Mouse (Mus musculus) T-helper 1 cell (primary cell): ENCODE measurements at regions not wholly inside any gene's neighbourhood (a gene's known extent, or its start where the extent isn't known, plus 50 kb on each side); places are given as distances from the start of the nearest gene placed in this dataset.

Experiments used
- in situ Hi-C: fragments of 300-600 bp; cut with MboI, MseI; formaldehyde crosslinking; loops from one replicate; pipeline ENCODE4 v1.15.1; 2025; ENCODE audit warnings: high pct_unique_total_duplicates

DNA sequence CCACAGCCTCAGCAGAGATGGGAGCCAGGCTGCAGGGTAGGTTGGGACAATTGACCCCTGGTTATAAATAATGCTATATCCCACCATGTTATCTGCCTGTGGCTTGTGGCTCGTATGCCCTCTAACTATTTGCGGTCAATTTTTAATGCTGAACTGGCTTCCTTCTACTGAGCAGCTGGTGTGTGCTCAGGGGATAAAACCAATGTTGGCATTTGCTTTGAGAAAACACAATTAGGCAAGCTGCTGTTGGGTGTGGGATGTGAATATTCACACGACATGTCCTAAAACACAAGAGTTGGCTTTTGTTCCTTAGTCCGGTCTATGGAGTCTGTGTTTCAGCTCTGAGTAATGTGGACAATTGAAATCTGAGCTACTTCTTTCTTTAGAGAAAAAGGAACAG lies 123.6 kb upstream of the Npvf start:
- in situ Hi-C loops, result no loop called here

DNA sequence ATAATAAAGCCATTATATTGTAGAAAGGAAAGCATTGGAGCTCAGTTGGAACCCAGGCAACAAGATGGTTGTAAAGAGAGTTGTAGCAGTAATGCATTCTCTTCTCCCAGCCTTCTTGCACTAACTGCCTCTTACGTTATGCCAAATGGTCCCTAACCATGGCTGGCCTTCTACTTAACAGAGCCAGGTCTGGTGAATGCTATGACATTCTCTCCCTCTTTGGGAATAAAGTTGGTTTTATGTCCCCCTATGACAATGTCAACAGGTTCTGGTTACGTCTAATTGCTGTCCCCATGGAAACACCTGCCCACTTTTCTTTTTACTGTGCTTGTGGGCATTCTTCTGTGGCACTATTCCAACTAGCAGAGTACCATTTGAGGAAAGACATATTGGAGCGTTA lies 126.4 kb upstream of the Npvf start:
- in situ Hi-C loops, result no loop called here

DNA sequence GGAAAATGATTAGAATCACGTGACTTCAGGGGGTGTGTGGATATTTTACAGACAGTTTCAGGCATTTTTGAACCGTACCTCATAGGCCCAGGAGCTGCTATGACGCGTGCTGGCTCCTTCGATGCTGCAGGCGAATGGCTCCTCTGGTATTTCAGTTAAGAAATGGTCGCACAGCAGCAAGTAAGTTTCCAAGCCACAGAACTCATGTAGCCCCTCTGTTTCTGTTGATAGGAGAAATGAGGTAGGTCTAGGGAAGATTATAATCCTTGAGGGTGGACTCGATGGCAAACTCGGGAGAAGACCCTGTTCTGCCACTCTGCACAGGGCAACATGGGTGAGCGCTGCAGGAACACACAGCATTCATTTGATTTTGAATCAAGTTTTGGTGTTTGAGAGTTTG lies 127.0 kb upstream of the Npvf start:
- in situ Hi-C loops, result no loop called here

DNA sequence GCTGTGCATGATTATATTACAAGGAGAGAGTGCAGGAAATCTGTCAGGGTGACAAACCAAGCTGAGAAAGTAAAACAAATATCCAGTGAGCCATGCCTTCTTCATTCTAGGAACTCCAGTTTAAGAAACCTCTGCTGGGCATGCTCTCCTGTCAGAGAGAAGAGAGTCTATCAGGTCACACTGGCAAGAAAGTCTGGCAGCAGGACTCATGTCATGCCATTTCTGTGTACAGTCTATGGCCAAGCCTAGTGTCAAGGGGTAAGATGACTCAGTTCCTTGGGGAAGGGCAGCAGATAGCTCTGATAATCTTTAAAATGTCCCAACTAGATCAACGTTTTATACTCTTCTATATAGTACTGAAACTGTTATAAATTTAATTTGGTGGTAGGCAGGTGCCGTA lies 128.0 kb upstream of the Npvf start:
- in situ Hi-C loops, result no loop called here

DNA sequence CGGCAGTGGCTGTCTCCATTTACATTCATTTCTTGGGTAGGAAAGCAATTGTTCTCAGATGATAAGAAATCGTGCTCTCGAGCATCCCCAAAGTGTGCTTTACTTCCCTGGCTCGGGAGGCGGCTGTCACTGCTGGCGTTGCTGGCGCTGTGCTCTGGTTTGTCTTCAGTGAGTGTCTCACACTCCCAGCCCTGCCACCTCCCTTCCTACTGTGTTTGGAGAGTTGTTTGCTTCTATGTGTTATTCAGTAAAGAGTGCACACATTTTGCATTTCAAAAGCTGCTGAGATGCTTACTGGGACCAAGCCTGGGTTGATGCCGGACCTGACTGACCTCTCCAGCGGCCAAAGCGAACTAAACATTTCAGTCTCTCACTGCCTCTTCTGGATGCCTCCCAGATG lies 129.3 kb upstream of the Npvf start:
- in situ Hi-C loops, result no loop called here

DNA sequence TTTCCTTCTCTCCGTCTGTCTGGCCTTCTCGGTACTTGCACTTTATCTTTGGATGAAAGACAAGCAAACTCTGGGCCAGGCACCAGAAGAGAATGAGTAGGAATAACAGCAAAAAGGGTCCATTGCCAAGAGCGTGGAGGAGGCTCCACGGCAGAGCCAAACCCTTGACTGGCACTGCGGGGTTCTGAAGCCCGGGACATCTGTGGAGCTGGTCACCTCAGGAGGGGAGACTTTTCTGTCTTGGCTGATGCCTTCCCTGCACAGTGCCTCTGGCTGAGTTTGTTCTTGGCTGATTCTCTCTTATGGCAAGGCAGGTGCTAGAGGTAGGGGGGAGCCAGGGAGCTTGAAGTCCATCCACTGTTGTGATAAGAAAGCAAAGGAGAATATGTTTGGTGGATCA lies 130.1 kb upstream of the Npvf start:
- in situ Hi-C loops, result no loop called here

DNA sequence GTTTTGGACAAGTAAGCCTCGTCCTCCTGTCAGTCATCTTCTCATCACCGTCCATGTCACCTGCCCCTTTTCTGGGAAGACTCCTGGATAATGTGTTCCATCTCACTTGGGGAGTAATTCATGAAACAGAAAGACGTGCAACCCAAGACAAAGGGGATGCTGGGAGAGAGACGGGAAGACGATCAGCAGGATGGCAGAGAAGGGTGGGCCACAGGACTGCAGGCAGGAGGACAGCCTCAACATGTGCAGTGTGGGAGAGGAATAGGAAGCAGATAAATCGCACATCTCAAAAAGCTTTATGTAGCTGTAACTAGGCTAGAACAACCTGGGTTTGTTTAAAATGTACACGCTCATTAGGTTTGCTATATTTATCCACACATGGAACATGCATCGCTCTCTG lies 133.4 kb upstream of the Npvf start:
- in situ Hi-C loops, result no loop called here

DNA sequence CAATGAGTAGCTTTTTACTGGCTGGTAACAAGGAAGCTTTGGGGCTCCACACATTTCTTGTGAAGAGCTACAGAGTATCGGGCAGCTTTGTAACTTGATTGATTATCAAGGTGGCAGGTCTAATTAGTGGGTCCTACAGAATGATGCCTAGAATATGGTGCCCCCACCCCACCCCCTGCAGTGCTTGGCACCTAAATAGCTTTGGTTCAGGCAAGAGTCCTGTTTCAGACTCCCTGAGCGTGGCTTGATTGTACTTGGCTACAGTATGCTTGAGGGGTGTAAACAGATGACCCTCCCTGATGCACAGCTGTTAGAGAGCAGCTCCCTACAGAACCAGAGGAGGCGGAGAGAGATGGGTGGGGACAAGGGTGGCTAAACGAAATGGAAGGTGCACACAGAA lies 145.7 kb upstream of the Npvf start:
- in situ Hi-C loops, result no loop called here

DNA sequence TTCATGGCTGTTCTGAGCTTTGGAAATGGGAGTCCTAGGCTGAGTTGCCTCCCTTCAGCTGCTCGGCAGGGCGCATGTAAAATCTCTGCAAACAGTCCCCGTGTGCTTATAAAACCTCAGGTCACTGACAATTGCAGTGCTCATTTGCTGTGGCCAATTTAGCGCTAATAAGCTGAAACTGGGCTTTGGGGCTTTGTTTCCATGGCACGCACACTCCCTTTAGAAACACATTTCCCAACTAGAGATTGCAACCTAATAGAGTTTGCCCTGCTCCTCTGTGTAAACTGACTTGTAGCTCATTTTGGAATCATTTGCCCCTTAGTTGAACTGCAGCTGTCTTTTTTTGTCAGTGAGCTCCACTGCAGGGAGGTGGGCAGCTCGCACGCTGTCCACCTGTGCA lies 148.7 kb upstream of the Npvf start:
- in situ Hi-C loops, result no loop called here

DNA sequence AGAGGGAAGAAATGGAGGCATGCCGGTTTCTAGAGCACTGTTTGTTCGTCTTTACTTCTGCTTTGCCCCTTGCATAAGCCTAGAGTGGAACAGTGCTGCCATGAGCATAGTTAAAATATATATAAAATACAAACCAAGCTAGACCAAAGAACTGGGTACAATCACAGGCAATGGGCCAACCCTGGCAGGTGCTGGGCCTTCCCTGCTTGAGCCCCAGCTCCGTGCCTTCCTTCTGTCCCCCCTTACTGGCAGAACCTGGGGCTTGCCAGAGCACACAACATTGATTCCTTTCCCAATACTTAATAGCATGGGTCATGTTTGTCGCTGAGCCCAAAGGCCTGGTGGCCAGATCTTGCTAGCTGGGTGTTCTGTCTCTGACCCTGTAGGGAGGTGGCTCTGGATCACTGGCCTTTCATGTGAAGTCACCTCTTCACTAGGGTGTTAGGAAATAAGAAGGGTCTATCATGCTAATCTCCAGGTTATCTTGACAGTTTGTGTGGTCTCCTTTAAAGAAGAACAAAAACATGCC lies 150.3 kb upstream of the Npvf start:
- in situ Hi-C loops, result loop anchor here (5.0 kb wide), 1 partner anchor 127 kb away; no protein-coding TSS in a partner anchor

DNA sequence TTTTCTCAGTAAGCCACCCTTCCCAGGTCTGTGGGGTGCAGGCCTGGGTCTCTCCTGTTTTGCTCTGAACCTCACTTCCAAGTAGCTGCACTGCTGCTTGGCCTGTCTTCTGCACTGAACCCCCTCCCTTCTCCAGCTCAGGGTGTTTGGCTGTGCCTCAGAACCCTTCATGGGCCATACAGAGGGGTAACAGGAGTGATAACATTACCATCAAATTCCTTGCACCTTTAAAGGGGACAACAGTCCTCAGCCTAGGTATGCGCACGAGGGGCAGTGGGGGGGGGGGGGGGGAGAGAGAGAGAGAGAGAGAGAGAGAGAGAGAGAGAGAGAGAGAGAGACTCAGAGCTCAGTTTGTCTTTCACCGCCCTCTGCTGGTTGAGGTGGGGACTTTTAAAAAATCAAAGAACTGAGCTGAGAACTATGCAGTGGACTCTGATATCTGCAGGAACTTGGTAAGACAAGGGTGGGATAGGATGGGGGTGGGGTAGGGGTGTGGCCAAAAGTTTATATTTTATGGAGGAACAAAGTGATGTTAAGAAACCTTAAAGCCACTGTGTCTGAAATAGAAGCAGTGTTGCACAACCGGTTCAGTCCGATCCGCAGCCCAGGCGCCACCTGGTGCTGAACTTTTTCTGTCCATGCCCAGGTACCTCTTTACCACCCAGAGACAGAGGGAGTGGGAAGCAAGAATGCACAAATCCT lies 152.3 kb upstream of the Npvf start:
- in situ Hi-C loops, result loop anchor here (5.0 kb wide), 1 partner anchor 129 kb away; no protein-coding TSS in a partner anchor

DNA sequence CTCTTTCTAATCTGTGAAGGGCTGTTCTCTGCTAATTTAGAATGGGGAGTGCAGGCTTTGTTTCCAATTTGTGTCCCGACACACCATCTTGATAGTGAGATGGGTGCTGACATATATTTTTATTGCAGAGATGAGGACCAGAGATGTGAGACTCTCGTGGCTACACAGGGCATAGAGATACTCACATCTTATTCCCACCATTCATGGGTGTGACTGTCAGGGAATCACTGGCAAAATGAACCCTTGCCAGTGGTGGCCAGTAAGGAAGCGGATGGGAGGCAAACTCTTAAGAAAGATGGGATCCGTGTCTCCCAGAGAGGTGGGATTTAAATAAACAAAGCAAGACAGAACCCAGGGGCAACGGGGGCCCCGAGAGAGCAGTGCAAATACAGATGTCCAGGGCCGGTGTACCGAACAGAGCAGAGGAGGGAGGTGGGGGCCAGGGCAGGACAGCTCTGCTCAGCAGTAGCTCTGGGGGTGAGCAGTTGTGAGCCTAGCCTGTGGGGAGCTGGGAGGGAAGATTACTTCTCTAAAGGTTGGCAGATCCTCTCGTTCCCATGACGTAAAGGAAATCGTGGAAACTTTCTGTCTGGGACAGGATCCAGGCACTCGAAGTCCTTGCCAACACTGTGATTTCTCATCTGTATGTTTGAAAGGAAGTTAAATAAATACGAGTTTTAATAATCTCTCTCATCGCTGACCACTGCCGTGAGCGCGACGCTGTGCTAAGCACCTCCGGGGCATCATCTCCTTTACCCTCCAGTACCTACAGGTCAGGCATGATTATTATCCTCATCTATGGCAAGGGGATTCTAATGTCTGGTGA lies 153.2 kb upstream of the Npvf start:
- in situ Hi-C loops, result loop anchor here (5.0 kb wide), 1 partner anchor 130 kb away; no protein-coding TSS in a partner anchor

DNA sequence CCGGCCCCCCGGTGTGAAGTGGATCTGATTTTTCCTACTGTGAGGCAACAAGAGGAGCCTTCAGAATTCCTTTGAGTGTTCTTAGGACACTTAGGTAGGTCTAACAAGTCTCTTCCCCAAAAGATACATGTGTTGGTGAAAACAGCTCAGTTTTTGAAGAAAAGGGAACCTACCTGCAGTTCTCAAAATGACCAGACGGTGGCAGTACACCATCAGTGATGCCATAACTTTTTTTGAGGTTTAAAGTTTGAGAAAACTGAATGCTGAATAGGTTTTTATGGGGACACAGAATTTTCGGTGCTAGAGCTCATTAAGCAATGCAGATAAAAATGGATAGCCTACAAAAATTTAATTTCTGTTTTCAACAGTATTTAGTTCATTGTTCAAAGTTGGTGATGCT lies 153.9 kb upstream of the Npvf start:
- in situ Hi-C loops, result loop anchor here (5.0 kb wide), 1 partner anchor 131 kb away; no protein-coding TSS in a partner anchor

DNA sequence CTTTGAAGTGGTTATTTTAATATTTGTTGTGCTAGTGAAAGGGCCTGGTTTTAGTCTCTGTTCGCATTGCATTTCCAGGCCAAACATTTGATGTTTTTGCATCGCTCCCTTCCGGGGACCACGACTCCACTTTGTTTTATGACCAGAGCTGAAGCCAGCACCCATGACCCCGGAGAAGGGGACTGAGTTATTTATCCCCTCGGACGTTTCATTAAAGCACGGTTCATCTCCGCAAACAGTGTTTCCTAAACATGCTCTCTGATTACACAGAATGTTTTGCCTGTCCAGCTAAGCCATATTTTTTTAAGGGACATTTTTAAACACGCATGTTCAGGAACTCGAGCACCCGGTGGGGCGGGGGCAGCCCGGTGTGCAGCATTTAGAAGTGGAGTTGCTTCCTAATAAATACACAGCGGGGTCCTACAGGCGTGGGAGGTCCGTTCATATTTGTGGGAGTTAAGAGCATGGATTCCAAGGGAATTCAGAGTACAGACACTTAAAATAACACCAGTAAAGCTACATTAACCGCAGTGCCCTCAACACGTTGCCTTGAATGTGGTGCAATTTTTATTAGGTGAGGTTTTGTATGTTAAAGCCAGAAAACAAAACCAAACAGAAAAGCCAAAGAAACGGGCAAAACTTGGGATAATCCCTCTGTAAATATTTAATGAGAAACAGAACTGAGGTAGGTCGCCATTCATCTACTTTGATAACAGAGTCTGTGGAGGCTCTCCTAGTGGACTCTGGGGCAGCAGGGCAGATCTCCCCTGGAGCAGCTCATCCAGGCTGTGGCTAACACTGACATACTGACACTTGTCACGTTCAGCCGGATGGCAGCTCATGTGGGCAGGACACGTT lies 154.8 kb upstream of the Npvf start:
- in situ Hi-C loops, result loop anchor here (5.0 kb wide), 1 partner anchor 132 kb away; no protein-coding TSS in a partner anchor

DNA sequence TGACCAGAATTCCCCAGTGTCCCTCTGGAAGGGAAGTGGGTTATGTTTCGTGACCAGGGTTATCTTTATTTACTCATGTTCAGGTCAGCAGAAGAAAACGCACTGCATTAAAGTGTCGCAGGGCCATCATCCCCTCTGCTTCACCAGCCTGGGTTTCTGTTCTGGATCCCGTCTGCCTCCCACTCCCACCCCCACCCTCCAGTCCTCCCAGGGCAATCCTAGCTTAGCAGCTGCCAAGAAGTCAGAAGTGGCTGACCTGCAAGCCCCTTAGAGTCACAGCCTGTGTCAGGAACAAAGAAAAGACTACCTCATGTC lies 155.4 kb upstream of the Npvf start:
- in situ Hi-C loops, result loop anchor here (5.0 kb wide), 1 partner anchor 132 kb away; no protein-coding TSS in a partner anchor

DNA sequence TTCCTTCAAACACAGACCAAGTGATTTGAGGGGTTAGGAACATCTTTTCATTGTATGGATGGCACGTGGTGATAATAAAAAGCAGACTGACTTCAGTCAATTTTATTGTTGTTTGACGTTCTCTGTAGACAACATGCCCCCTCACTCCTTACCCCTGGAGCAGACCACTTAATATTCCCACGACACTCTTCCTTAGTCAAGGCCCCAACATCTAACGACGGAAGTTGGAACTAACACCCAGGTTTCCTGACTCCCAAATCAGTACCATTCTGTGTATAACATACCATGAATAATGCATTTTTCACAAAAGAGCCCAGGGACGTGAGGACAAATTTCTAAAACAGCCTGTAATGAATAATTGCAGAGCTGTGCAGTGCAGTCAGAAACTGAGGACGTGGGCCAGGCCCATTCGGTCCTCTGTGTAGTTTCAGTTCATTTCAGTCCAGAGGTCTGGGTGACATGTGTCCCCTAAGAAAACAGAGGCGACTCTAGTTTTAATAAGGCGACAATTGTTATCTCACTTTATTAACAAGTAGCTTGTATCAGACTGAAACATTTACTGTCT lies 160.8 kb upstream of the Npvf start:
- in situ Hi-C loops, result loop anchor here (5.0 kb wide), 2 partner anchors 117 to 347 kb away; no protein-coding TSS in a partner anchor

DNA sequence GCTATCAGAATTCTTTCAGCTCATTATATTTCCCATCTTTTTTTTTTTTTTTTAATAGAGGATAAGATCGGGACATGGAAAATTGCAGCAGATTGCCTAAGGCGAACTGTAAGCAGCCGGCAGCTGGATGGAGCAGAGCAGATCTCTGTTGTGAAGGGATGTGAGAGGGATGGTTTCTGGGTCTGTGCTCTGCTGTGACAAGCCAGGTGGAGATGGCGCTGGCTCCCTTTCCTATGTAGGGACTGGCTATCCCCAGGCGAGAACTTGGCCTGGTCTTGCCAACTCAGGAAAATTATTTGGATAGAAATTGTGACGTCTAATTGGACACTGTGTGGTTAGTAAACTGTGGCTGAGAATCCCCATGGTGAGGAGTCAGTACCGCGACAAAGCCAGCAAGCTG lies 161.3 kb upstream of the Npvf start:
- in situ Hi-C loops, result loop anchor here (5.0 kb wide), 1 partner anchor 347 kb away; no protein-coding TSS in a partner anchor

DNA sequence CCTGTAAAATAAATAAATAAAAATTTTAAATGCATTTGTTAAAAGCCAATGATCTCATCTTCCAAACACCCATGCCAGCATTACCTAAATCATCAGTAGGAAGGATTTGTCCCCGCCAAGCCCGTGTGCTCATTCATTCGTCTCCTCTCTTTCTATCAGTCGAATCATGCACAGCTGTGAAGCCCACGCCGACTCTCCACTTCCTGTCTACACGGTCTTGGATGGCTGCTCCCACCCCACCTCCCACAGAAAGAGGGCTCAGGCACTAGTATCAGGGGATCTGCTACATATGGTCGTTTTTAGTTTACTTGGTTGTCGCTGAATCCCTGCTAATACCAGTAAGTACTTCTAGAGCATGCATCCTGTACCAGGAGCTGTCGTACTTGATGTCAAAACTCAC lies 163.2 kb upstream of the Npvf start:
- in situ Hi-C loops, result loop anchor here (5.0 kb wide), 1 partner anchor 345 kb away; no protein-coding TSS in a partner anchor

DNA sequence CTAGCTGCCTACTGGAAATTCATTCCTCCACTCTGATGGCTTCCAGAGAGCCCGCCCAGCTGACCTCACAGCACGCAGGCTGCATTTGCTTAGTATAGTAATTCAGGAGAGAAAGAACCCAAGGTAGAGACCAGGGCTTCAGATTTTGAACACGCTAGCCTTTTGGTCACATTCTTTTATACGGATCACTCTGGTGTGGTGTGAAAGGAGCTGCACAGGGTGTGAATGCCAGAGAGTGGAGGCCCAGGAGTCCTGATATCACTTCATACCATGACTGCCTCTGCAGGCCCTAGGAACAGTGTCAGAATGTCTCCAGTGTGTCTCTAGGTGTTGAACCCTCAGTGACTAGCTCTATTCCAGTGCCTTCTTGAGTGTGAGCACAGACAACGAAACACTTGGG lies 164.2 kb upstream of the Npvf start:
- in situ Hi-C loops, result loop anchor here (5.0 kb wide), 1 partner anchor 344 kb away; no protein-coding TSS in a partner anchor

DNA sequence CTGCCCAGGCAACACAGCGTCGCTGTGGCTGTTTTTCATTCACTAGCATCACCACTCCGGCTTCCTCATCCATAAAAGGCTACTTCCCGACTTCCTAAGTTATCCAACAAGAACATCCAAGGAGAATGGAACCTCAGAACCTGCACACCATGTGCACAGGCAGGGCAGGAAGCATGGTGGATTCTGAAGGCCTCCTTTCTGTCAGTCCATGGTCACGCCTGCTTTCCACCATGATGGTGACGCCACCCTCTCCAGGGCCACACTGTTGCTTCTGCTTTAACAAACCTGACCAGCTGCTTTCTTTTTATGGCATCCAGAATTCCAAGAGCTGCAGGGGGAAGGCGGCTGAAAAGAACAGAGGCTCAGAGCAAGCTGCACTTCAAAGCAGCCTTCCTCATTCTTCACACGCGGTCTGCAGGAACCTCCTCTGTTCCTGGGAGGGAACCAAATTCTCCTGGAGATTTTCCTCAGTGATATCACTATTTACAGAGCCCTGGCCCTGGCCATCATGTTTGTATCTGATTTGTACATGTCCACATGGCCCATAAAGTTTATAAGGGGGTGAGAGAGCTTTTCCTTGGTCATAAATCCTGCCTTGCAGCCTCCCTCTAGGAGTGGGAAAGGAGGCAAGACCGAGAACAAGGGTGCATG lies 164.8 kb upstream of the Npvf start:
- in situ Hi-C loops, result loop anchor here (5.0 kb wide), 1 partner anchor 343 kb away; no protein-coding TSS in a partner anchor
